In genomic region chr4:85838031-85838430, GRCm38 (mm10) we compare ENCODE assay signal across 23 mouse cellular contexts.
DNase-seq lines count a peak whose midpoint lies in the region; ATAC-seq and TF ChIP-seq lines count a peak whose summit lies in the region.
"Had no signal": no experiment of that assay in that cellular context is flagged by ENCODE, and none has a peak within 500 bp of the region (broad histone marks: within the 10 kb centered on the region; RNA-seq: fewer than 3 reads in every experiment).

No protein-coding gene starts in this region.

- intact Hi-C loops in left cerebral cortex, postnatal 25 days (cut with DNase I) = no loop called here

- H3K4me2 ChIP-seq in embryonic facial prominence, embryonic 11.5 days (ENCODE audit: low read depth, low read length) = no peak overlapping the region
- peak overlapping the region; percentile 8; the same call in 1 of the 2 replicates for H3K4me2 ChIP-seq in embryonic facial prominence, embryonic 14.5 days (ENCODE audit: low read depth, low read length)
- no peak overlapping the region for H3K4me2 ChIP-seq in limb, embryonic 14.5 days (replicated peaks; ENCODE audit: low read depth, low read length, severe bottlenecking)
- H3K4me2 ChIP-seq: forebrain, embryonic 15.5 days; heart, embryonic 12.5 days; midbrain, embryonic 11.5 days; neural tube, embryonic 13.5 days had no signal

- peak; percentile 13 for DNase-seq in embryonic facial prominence, embryonic 11.5 days (ENCODE audit: low spot score)
- DNase-seq in embryonic facial prominence, embryonic 10.5 days (ENCODE audit: low spot score) = no peak
- peak; percentile 9 for DNase-seq in 3T3-L1 (ENCODE audit: low read depth, low spot score)
- peak; percentile 71 for DNase-seq in embryonic facial prominence, embryonic 14.5 days (ENCODE audit: low spot score)
- no peak for DNase-seq in limb, embryonic 14.5 days (ENCODE audit: low spot score)
- DNase-seq in left cerebral cortex, postnatal 25 days (ENCODE audit: low spot score in 2 of 2) = no peak
- DNase-seq: gastrocnemius, postnatal 25 days; heart, adult 18-20 months; kidney, adult 11 months; kidney, postnatal 14 days; layer of hippocampus, adult 9-11 months; liver; lung, adult 2 months; thymus, adult 2 months; thymus, postnatal 36 days had no signal

- H3K4me3 ChIP-seq in embryonic facial prominence, embryonic 11.5 days (ENCODE audit: low read depth, low read length) = no peak overlapping the region
- H3K4me3 ChIP-seq in embryonic facial prominence, embryonic 10.5 days = no peak overlapping the region
- no peak overlapping the region for H3K4me3 ChIP-seq in embryonic facial prominence, embryonic 14.5 days (ENCODE audit: low read depth, low read length)
- H3K4me3 ChIP-seq in limb, embryonic 14.5 days (replicated peaks; ENCODE audit: low read length) = no peak overlapping the region
- H3K4me3 ChIP-seq: forebrain, embryonic 10.5 days; forebrain, embryonic 15.5 days; heart, embryonic 12.5 days; neural tube, embryonic 13.5 days had no signal

- no peaks in the 10 kb centered on the region for H3K36me3 ChIP-seq in embryonic facial prominence, embryonic 11.5 days (replicated peaks; ENCODE audit: control insufficient read depth, insufficient read depth, low read depth, low read length)
- no peaks in the 10 kb centered on the region for H3K36me3 ChIP-seq in embryonic facial prominence, embryonic 10.5 days (replicated peaks)
- no peaks in the 10 kb centered on the region for H3K36me3 ChIP-seq in embryonic facial prominence, embryonic 14.5 days (ENCODE audit: control insufficient read depth, insufficient read depth, low read length)
- H3K36me3 ChIP-seq in limb, embryonic 14.5 days (ENCODE audit: control insufficient read depth, insufficient read depth, low read length) = no peaks in the 10 kb centered on the region
- H3K36me3 ChIP-seq: forebrain, embryonic 10.5 days; forebrain, embryonic 15.5 days; heart, embryonic 12.5 days; neural tube, embryonic 13.5 days had no signal

- H3K27ac ChIP-seq in embryonic facial prominence, embryonic 11.5 days (replicated peaks; ENCODE audit: low read depth, low read length) = no peak overlapping the region
- no peak overlapping the region for H3K27ac ChIP-seq in embryonic facial prominence, embryonic 10.5 days (replicated peaks)
- peak overlapping the region; percentile 74 for H3K27ac ChIP-seq in embryonic facial prominence, embryonic 14.5 days (replicated peaks; ENCODE audit: low read depth, low read length)
- peak overlapping the region; percentile 52; the same call in 1 of the 2 replicates for H3K27ac ChIP-seq in limb, embryonic 14.5 days (replicated peaks; ENCODE audit: low read depth, low read length)
- H3K27ac ChIP-seq: forebrain, embryonic 10.5 days; liver, embryonic 14.5 days had no signal

- no peak for TF ChIP-seq POLR2A in limb, embryonic 14.5 days (IDR thresholded peaks at IDR 0.05; ENCODE audit: borderline replicate concordance, extremely low read depth, insufficient read depth, insufficient read length)

- no peak for ATAC-seq in embryonic facial prominence, embryonic 11.5 days (replicated peaks; ENCODE audit: insufficient number of reproducible peaks, low FRiP score, low TSS enrichment, low read depth)
- ATAC-seq in embryonic facial prominence, embryonic 14.5 days (ENCODE audit: low read depth) = peak; percentile 21
- peak; percentile 56 for ATAC-seq in limb, embryonic 14.5 days (ENCODE audit: low FRiP score, low read depth)
- no peak for ATAC-seq in megakaryocyte progenitor cell, adult 5-6 weeks (replicated peaks; ENCODE audit: poor library complexity)
- ATAC-seq: CD4-positive, CD25-positive, alpha-beta regulatory T cell, adult 4 months had no signal

- 32% methylated on average over 5 of the region's 5 CpGs for WGBS in embryonic facial prominence, embryonic 11.5 days
- 36% methylated on average over 5 of the region's 5 CpGs for WGBS in embryonic facial prominence, embryonic 10.5 days
- WGBS in embryonic facial prominence, embryonic 14.5 days = 21% methylated on average over 5 of the region's 5 CpGs
- WGBS in limb, embryonic 14.5 days = 26% methylated on average over 5 of the region's 5 CpGs

- H3K9ac ChIP-seq in embryonic facial prominence, embryonic 11.5 days (replicated peaks; ENCODE audit: low read length) = no peak overlapping the region
- H3K9ac ChIP-seq in embryonic facial prominence, embryonic 14.5 days (ENCODE audit: low read depth, low read length) = no peak overlapping the region
- no peak overlapping the region for H3K9ac ChIP-seq in limb, embryonic 14.5 days (ENCODE audit: low read depth, low read length, severe bottlenecking)
- H3K9ac ChIP-seq: forebrain, embryonic 15.5 days; heart, embryonic 12.5 days; liver, embryonic 14.5 days; neural tube, embryonic 13.5 days had no signal

- no peaks in the 10 kb centered on the region for H3K4me1 ChIP-seq in embryonic facial prominence, embryonic 11.5 days (ENCODE audit: control insufficient read depth, insufficient read depth, low read length)
- H3K4me1 ChIP-seq in embryonic facial prominence, embryonic 10.5 days = peaks cover 17% of the 10 kb centered on the region
- H3K4me1 ChIP-seq in embryonic facial prominence, embryonic 14.5 days (ENCODE audit: control insufficient read depth, insufficient read depth, low read length) = peaks cover 26% of the 10 kb centered on the region
- H3K4me1 ChIP-seq in limb, embryonic 14.5 days (ENCODE audit: control insufficient read depth, insufficient read depth, low read length) = peaks cover 26% of the 10 kb centered on the region
- H3K4me1 ChIP-seq: heart, embryonic 12.5 days had no signal

- H3K27me3 ChIP-seq in embryonic facial prominence, embryonic 11.5 days (ENCODE audit: control insufficient read depth, insufficient read depth, low read length) = no peaks in the 10 kb centered on the region
- no peaks in the 10 kb centered on the region for H3K27me3 ChIP-seq in embryonic facial prominence, embryonic 10.5 days (replicated peaks; ENCODE audit: low read depth, poor library complexity, severe bottlenecking)
- no peaks in the 10 kb centered on the region for H3K27me3 ChIP-seq in embryonic facial prominence, embryonic 14.5 days (replicated peaks; ENCODE audit: control insufficient read depth, insufficient read depth, low read length)
- H3K27me3 ChIP-seq in limb, embryonic 14.5 days (ENCODE audit: control insufficient read depth, insufficient read depth, low read length) = no peaks in the 10 kb centered on the region
- H3K27me3 ChIP-seq: forebrain, embryonic 15.5 days; heart, embryonic 12.5 days; neural tube, embryonic 13.5 days had no signal

- H3K9me3 ChIP-seq in embryonic facial prominence, embryonic 11.5 days (replicated peaks; ENCODE audit: control insufficient read depth, low read length) = no peaks in the 10 kb centered on the region
- H3K9me3 ChIP-seq in embryonic facial prominence, embryonic 10.5 days = no peaks in the 10 kb centered on the region
- H3K9me3 ChIP-seq in embryonic facial prominence, embryonic 14.5 days (ENCODE audit: control insufficient read depth, low read length) = no peaks in the 10 kb centered on the region
- no peaks in the 10 kb centered on the region for H3K9me3 ChIP-seq in limb, embryonic 14.5 days (ENCODE audit: control insufficient read depth, low read length)
- H3K9me3 ChIP-seq: forebrain, embryonic 10.5 days; forebrain, embryonic 15.5 days; heart, embryonic 12.5 days; neural tube, embryonic 13.5 days had no signal

Comparison
In these comparisons a context has a peak if more than half of its experiments do, and no peak if none do; other contexts are left out.
1. ATAC-seq: peak in embryonic facial prominence, embryonic 14.5 days (single experiment) and limb, embryonic 14.5 days (single experiment); none in embryonic facial prominence, embryonic 11.5 days (single experiment) and megakaryocyte progenitor cell, adult 5-6 weeks (single experiment).
2. DNase-seq: peak in embryonic facial prominence, embryonic 11.5 days (single experiment), 3T3-L1 (single experiment) and embryonic facial prominence, embryonic 14.5 days (single experiment); none in embryonic facial prominence, embryonic 10.5 days (single experiment), limb, embryonic 14.5 days (single experiment) and left cerebral cortex, postnatal 25 days (0 of 2).
3. H3K27ac ChIP-seq: peak in embryonic facial prominence, embryonic 14.5 days (single experiment) and limb, embryonic 14.5 days (single experiment); none in embryonic facial prominence, embryonic 11.5 days (single experiment) and embryonic facial prominence, embryonic 10.5 days (single experiment).